Mouse (Mus musculus): ENCODE data around the gene Gm815.

DNA sequence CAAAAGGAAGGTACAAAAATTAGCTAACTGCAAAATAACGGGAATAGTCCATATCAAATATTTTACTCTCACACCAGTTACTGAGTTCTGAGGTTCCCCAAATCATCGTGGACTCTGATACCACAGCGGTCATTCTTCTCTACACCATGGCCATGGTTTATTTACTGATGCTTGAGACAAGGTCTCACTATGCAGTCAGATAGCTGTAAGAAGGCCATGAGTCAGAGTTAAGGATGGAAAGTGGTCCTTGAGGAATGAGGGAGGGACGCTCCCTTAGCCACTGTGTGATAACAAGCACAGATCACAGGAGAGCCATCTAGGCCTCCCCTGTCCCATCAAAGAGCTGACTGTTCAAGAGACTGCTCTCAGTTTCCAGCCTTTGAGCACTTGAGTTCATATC is 31.0 kb upstream of the Gm815 start:
- TF ChIP-seq CTCF (IDR thresholded peaks at IDR 0.05; ENCODE audit: control insufficient read depth, insufficient read depth, insufficient read length) (no peak), CEBPB (IDR thresholded peaks at IDR 0.05; ENCODE audit: low read depth) (no peak), MAX (IDR thresholded peaks at IDR 0.05) (no peak), MYOG (IDR thresholded peaks at IDR 0.05; ENCODE audit: control insufficient read depth, extremely low read depth, insufficient read length) (no peak), USF1 (IDR thresholded peaks at IDR 0.05; ENCODE audit: low read depth) (no peak), MYOD1 (IDR thresholded peaks at IDR 0.05; ENCODE audit: control insufficient read depth, insufficient read length, low read depth) (no peak), FOSL1 (IDR thresholded peaks at IDR 0.05; ENCODE audit: insufficient read depth, low read length, poor library complexity, severe bottlenecking) (no peak)
